Mouse (Mus musculus): ENCODE results near the gene Mtfr2.

Gene Mtfr2

GRCm38 (mm10) chr10:20347285-20348214, at the start of gene Mtfr2:
TSS of gene Mtfr2 (plus strand) at chr10:20347770.
- DNase-seq (ENCODE audit: extremely low read depth, low read depth), result peak; percentile 92

GRCm38 (mm10) chr10:20298152-20298920, 49.2 kb upstream of the Mtfr2 start:
- DNase-seq (ENCODE audit: extremely low read depth, low read depth), result no peak

GRCm38 (mm10) chr10:20299114-20299513, 48.5 kb upstream of the Mtfr2 start:
- DNase-seq (ENCODE audit: extremely low read depth, low read depth), result no peak

GRCm38 (mm10) chr10:20310969-20311769, 36.4 kb upstream of the Mtfr2 start:
- DNase-seq (ENCODE audit: extremely low read depth, low read depth), result no peak

DNA sequence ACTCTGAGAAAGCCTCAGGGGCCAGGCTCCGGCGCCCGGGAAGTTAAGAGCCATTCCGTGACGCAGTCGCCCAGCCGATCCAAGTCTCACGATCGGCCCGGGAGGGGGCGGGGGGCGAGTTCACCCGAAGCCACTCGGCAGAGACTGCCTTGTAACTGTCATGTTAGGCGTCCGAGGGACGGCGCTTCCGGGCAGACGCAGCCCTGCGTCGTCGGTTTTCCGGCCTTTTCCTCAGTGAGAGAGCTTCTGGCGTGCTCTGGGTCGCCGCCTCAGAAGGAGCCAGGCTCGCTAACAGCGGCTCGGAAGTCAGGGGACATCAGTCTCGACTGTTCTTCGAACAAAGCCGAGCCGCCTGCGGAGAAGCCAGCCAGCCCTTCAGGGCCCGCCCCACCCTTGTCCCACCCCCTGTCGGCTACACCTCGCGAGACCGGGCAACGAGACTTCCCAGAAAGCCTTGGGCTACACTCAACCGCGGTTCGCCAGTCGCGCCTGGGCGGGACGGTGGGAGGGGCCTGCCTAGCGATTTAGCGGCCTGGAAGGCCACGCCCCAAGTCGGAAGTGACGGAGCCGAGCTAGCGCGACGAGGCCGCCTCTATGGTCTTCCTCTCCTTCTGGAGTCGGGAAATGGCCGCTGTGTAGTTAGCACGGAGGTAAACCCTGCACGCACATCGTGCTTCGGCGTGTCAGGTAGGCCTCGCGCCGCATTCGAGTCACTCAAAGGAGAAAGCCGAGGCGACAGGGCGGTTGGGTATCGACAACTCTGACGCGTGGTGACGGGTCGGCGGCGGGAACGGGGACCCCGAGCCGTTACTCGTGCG, 35.4 kb upstream of the Mtfr2 start, which contains the start of gene Bclaf1:
TSS of gene Bclaf1 (plus strand) at position 552 of the 818 bp plus-strand sequence.
- DNase-seq (ENCODE audit: extremely low read depth, low read depth), result peak; percentile 91

GRCm38 (mm10) chr10:20312736-20313301, 34.8 kb upstream of the Mtfr2 start:
- peak; percentile 90 for DNase-seq (ENCODE audit: extremely low read depth, low read depth)

DNA sequence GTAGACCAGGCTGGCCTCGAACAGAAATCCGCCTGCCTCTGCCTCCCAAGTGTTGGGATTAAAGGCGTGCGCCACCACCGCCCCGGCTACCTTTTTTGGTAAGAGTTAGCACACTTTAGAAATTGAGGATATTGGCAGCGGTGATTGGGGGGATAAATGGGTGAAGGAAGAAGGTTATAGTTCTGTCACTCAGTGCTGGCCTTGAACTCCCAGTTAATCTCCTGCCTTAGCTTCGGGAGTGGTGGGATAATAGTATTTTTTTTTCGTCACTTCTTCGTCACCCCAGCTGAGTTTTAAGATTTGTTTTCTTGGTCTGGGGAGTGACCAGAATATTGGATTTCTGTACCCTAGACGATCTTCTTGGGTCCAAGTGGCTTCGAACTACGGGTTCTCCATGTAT, 34.1 kb upstream of the Mtfr2 start:
- no peak for DNase-seq (ENCODE audit: extremely low read depth, low read depth)

- no peak for DNase-seq (ENCODE audit: extremely low read depth, low read depth)
These were observed 33.6 kb upstream of the Mtfr2 start for GRCm38 (mm10) chr10:20313941-20314340.

DNA sequence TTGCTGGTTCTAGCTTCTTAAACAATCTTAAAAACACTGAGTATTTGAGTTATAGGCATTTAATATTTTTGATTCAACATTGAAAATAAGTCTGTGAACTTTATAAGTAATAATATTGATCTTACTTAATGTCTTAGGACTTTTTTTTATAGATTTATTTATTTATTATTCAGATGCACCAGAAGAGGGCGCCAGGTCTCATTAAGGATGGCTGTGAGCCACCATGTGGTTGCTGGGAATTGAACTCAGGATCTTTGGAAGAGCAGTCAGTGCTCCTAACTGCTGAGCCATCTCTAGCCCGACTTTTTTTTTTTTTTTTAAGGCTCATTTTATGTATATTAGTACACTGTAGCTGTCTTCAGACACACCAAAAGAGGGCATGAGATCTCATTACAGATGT, 32.8 kb upstream of the Mtfr2 start:
- DNase-seq (ENCODE audit: extremely low read depth, low read depth), result no peak

GRCm38 (mm10) chr10:20317466-20317865, 30.1 kb upstream of the Mtfr2 start:
- DNase-seq (ENCODE audit: extremely low read depth, low read depth), result no peak

GRCm38 (mm10) chr10:20326226-20326625, 21.3 kb upstream of the Mtfr2 start:
- DNase-seq (ENCODE audit: extremely low read depth, low read depth), result no peak

DNA sequence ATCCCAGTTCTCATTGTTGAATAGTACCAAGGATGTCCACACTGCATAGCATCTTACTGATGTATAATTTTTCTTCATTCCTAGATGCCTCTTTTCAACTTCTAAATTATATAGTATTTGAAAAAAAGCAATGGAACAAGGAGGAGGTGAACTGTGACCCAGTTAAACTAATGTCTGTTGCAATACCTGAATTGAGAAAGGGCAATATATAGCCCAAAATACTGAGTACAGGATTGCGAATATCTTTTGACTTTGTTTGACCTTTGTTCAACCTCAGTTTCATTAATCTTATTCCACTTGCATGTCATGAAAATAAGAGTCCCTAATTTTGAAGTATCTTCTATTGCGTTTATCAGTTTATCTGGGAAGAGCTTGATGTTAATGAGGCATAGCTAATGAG, 16.3 kb upstream of the Mtfr2 start:
- no peak for DNase-seq (ENCODE audit: extremely low read depth, low read depth)

DNA sequence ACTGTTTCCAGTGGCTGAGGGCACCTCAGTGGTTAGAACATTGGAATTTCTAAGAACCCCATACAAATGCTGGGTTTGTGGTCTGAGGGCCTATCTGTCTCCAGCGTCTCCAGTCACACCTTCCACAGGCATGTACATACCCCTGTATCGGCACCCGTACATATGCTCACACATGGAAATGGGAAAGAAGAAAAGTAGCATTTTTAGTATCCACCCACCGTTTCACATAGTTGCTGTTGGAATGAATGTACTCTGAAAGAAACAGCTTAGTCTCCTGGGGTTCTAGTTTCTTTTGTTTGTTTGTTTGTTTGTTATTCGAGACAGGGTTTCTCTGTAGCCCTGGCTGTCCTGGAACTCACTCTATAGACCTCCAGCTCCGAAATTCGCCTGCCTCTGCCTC, 9.7 kb upstream of the Mtfr2 start:
- no peak for DNase-seq (ENCODE audit: extremely low read depth, low read depth)

DNA sequence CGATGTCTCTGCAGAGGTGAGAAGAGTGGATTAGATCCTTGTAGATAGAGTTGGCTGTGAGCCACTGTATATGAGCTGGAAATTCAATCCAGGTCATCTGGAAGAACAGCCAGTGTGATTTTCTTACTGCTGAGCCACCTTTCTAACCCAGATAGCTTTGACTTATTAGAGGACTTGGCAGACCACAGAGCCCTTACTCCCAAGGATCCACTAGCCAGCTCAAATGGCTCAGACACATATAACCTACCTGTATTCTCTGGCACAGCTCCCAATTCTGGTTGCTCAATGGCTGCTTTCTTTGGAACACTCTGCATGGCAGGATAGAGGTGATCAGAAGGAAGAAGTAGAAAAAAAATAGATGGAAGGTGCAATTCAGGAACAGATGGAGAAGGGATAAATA, 1.8 kb upstream of the Mtfr2 start:
- DNase-seq (ENCODE audit: extremely low read depth, low read depth), result no peak

- DNase-seq (ENCODE audit: extremely low read depth, low read depth), result no peak
These were observed 1.3 kb downstream of the Mtfr2 start for GRCm38 (mm10) chr10:20348894-20349293.

- no peak for DNase-seq (ENCODE audit: extremely low read depth, low read depth)
These were observed 14.2 kb downstream of the Mtfr2 start for GRCm38 (mm10) chr10:20361542-20362449.

GRCm38 (mm10) chr10:20362450-20363118, 15.0 kb downstream of the Mtfr2 start:
- DNase-seq (ENCODE audit: extremely low read depth, low read depth), result no peak

DNA sequence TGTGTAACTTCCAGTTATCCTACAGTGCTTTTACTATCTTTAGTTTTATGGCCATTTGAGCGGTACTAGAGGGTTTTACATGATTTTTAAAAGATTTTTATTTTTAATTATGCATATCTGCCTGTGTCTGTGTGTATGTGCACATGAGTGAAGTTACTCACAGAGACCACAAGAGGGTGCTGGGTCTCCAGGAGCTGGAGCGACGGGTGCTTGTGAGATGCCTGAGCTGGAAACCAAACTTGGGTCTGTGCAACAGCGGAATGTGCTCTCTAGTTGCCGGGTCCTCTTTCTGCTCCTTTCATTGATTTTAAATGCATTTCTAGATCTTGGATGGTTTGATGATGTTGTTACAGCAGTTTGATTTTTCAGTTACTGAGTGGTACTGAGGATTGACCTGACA, 24.5 kb downstream of the Mtfr2 start:
- no peak for DNase-seq (ENCODE audit: extremely low read depth, low read depth)

DNA sequence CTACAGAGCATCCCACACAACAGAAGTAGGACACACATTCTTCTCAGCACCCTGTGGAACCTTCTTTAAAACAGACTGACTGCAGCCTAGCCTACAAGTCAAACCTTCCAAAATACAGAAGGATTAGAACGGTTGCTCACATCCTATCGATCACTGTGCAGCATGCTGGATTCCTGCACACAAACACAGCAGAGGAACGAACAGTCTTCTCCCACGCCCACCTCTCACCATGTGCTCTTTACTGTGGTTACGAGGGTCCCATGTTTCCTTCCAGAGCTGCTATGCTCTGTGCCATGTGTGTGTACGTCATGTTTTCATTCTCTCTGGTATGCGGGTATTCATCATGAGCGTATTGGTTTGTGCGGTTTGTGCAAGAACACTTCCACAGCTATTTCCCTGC, 30.1 kb downstream of the Mtfr2 start:
- DNase-seq (ENCODE audit: extremely low read depth, low read depth), result no peak

Measured in MEL-GATA-1-ER (cell line).